Mouse (Mus musculus) Patski (cell line): ENCODE data around the gene Aasdh. TPM values are rescaled to one million over a fixed set of nuclear protein-coding genes. Genes with fewer than 3 reads are reported as not detected.
A peak's percentile ranks its signal among the peaks of the same experiment; 100 is the strongest.

ENCODE experiments used
- ATAC-seq: fragments of 100-300 bp; one replicate; pipeline ENCODE4 v1.8.0; 2021
- CTCF ChIA-PET: fragments of 350-600 bp; sonication (Branson Sonifier 250); formaldehyde crosslinking; loops from one replicate; lab custom pipeline; 2022; ENCODE audit warnings: inconsistent platforms; lab: Charles Lee
- POLR2A ChIA-PET: fragments of 350-600 bp; sonication (Branson Sonifier 250); formaldehyde crosslinking; loops from one replicate; lab custom pipeline; 2022; ENCODE audit warnings: antibody characterized with exemption, inconsistent platforms; lab: Charles Lee
- DNase-seq: peaks from one replicate; pipeline ENCODE4 v3.0.0-alpha.2; 2011; ENCODE audit warnings: low read depth, low spot score
- H3K27me3 ChIP-seq: fragments of 371-371 bp; one replicate; pipeline ENCODE4 v1.5.1; 2021
- CTCF ChIP-seq: fragments of 100-300 bp; IDR thresholded peaks from one replicate; pipeline ENCODE4 v1.5.1; 2021
- in situ Hi-C: fragments of 300-500 bp; cut with MboI; formaldehyde crosslinking; loops from 3 replicates; pipeline ENCODE4 v1.11.1; 2018; ENCODE audit warnings: low pct_unique_long_range_greater_than_20kb, mixed read lengths
- polyA plus RNA-seq: library from polyadenylated mRNA; unstranded; gene quantifications from one replicate; pipeline ENCODE4 v1.2.3, GENCODE M21; 2021

Gene Aasdh
- polyA plus RNA-seq, 1 experiment from 2014 or later, result 17.1 TPM

GRCm38 (mm10) chr5:76884107-76884506 lies 21.2 kb downstream of the Aasdh start:
- DNase-seq (peak; percentile 24), ATAC-seq (peak; percentile 63)
- no peak for TF ChIP-seq CTCF
- ChIA-PET CTCF (interaction anchor here (1.1 to 1.3 kb wide), 4 partner anchors 12 to 79 kb away, joined by 3 to 4 read pairs (median 4); no protein-coding TSS in a partner anchor), POLR2A (no interaction called here)
- no peaks in the 10 kb centered on the region for H3K27me3 ChIP-seq
- in situ Hi-C loops, result no loop called here

GRCm38 (mm10) chr5:76876106-76876758 lies 29.1 kb downstream of the Aasdh start:
- POLR2A ChIA-PET, result no interaction called here
- no peaks in the 10 kb centered on the region for H3K27me3 ChIP-seq
- DNase-seq (no peak), ATAC-seq (no peak)
- TF ChIP-seq CTCF, result no peak
- CTCF ChIA-PET, result no interaction called here
- in situ Hi-C loops, result no loop called here

GRCm38 (mm10) chr5:76869553-76869952 lies 35.8 kb downstream of the Aasdh start:
- ChIA-PET CTCF (interaction anchor here (1.3 kb wide), 1 partner anchor 13 kb away, joined by 3 read pairs; no protein-coding TSS in a partner anchor), POLR2A (no interaction called here)
- H3K27me3 ChIP-seq, result no peaks in the 10 kb centered on the region
- DNase-seq (no peak), ATAC-seq (no peak)
- in situ Hi-C loops, result no loop called here
- no peak for TF ChIP-seq CTCF

GRCm38 (mm10) chr5:76868693-76869286 lies 36.5 kb downstream of the Aasdh start:
- no peak for ATAC-seq
- in situ Hi-C loops, result no loop called here
- TF ChIP-seq CTCF, result no peak
- ChIA-PET POLR2A (no interaction called here), CTCF (no interaction called here)
- DNase-seq, result no peak
- H3K27me3 ChIP-seq, result no peaks in the 10 kb centered on the region

- TF ChIP-seq CTCF, result no peak
- no peak for DNase-seq
- no peak for ATAC-seq
- ChIA-PET CTCF (interaction anchor here (0.9 to 1.7 kb wide), 3 partner anchors 11 to 21 kb away, joined by 3 to 5 read pairs (median 3); no protein-coding TSS in a partner anchor), POLR2A (no interaction called here)
- H3K27me3 ChIP-seq, result no peaks in the 10 kb centered on the region
- in situ Hi-C loops, result no loop called here
Measured at GRCm38 (mm10) chr5:76866819-76867218, 38.5 kb downstream of the Aasdh start.

- ChIA-PET CTCF (interaction anchor here (1.1 kb wide), 1 partner anchor 252 kb away, joined by 3 read pairs; no protein-coding TSS in a partner anchor), POLR2A (no interaction called here)
- TF ChIP-seq CTCF, result no peak
- ATAC-seq (no peak), DNase-seq (no peak)
- in situ Hi-C loops, result no loop called here
- H3K27me3 ChIP-seq, result no peaks in the 10 kb centered on the region
Measured at GRCm38 (mm10) chr5:76858444-76858843, 46.9 kb downstream of the Aasdh start.

- DNase-seq, result no peak
- ChIA-PET POLR2A (no interaction called here), CTCF (no interaction called here)
- H3K27me3 ChIP-seq, result no peaks in the 10 kb centered on the region
- in situ Hi-C loops, result no loop called here
- no peak for ATAC-seq
- no peak for TF ChIP-seq CTCF
Measured at GRCm38 (mm10) chr5:76857103-76858015, 48.0 kb downstream of the Aasdh start.

GRCm38 (mm10) chr5:76855829-76856600 lies 49.3 kb downstream of the Aasdh start:
- ChIA-PET POLR2A (no interaction called here), CTCF (no interaction called here)
- H3K27me3 ChIP-seq, result no peaks in the 10 kb centered on the region
- no peak for TF ChIP-seq CTCF
- ATAC-seq (no peak), DNase-seq (no peak)
- in situ Hi-C loops, result no loop called here

- TF ChIP-seq CTCF, result peak; percentile 99
- ChIA-PET CTCF (interaction anchor here (0.6 to 1.7 kb wide), 12 partner anchors 9 to 198 kb away, joined by 3 to 13 read pairs (median 4); partner anchors contain the start of gene C530008M17Rik), POLR2A (no interaction called here)
- in situ Hi-C loops, result no loop called here
- H3K27me3 ChIP-seq, result no peaks in the 10 kb centered on the region
- no peak for DNase-seq
- ATAC-seq, result peak; percentile 97
Measured at GRCm38 (mm10) chr5:76853549-76853948, 51.8 kb downstream of the Aasdh start.

- in situ Hi-C loops, result no loop called here
- DNase-seq, result no peak
- CTCF ChIA-PET, result no interaction called here
- H3K27me3 ChIP-seq, result no peaks in the 10 kb centered on the region
- ATAC-seq, result no peak
- no peak for TF ChIP-seq CTCF
- POLR2A ChIA-PET, result no interaction called here
Measured at GRCm38 (mm10) chr5:76851316-76851715, 54.0 kb downstream of the Aasdh start.
